Mouse (Mus musculus) megakaryocyte, embryonic 14.5 days (primary cell): Measurements from ENCODE around the gene Nf1.

ENCODE experiments used
- FLI1 ChIP-seq: IDR thresholded peaks from 2 replicates; pipeline ENCODE4 v1.6.1; 2012; ENCODE audit warnings: low read length, inconsistent platforms, mixed read lengths
- GATA1 ChIP-seq: IDR thresholded peaks from 3 replicates; pipeline ENCODE4 v1.6.1; 2012; ENCODE audit warnings: mixed read lengths, low read length, inconsistent platforms, borderline replicate concordance

DNA sequence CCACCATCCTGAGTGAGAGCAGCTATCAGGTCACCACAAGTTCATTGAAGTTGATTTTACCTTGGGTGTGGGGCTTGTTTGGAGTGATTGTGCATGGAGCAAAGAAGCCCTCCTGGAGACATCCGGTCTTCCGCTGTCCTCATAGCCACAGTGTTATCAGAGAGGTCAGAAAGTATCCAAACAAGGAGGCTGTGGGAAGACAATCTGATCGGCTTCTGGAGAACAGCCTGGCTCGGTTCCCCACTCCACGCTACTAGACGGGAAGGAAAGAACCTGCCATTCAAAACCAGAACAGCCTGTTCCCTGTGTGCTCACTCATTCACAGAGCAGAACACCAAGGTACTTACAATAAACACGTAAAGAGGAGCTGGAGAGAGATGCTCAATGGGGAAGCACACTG is 19.7 kb upstream of the Nf1 start:
- TF ChIP-seq GATA1 (no peak), FLI1 (no peak)
